ENCODE assay signal across 8 mouse cellular contexts in genomic region chr7:98177566-98177928, GRCm38 (mm10). TPM values are rescaled to one million over a fixed set of nuclear protein-coding genes. Genes with fewer than 3 reads are reported as not detected.
A peak's percentile ranks its signal among the peaks of the same experiment; 100 is the strongest.
DNase-seq lines count a peak whose midpoint lies in the region; ATAC-seq and TF ChIP-seq lines count a peak whose summit lies in the region.

No protein-coding gene starts in this region.

- H3K4me3 ChIP-seq in liver, adult 2 months (ENCODE audit: insufficient read depth, low read depth, low read length): peak overlapping the region; percentile 75
- peak overlapping the region; percentile 74 for H3K4me3 ChIP-seq in embryonic facial prominence, embryonic 14.5 days (ENCODE audit: low read depth, low read length)
- H3K4me3 ChIP-seq in intestine, embryonic 15.5 days (replicated peaks): peak overlapping the region; percentile 94
- peak overlapping the region; percentile 63 for H3K4me3 ChIP-seq in neural tube, embryonic 12.5 days

- no peaks in the 10 kb centered on the region for H3K36me3 ChIP-seq in liver, adult 2 months (ENCODE audit: control insufficient read depth, insufficient read depth, low read length)
- no peaks in the 10 kb centered on the region for H3K36me3 ChIP-seq in embryonic facial prominence, embryonic 14.5 days (ENCODE audit: control insufficient read depth, insufficient read depth, low read length)
- no peaks in the 10 kb centered on the region for H3K36me3 ChIP-seq in intestine, embryonic 15.5 days
- H3K36me3 ChIP-seq in neural tube, embryonic 12.5 days: no peaks in the 10 kb centered on the region

- H3K9me3 ChIP-seq in embryonic facial prominence, embryonic 14.5 days (ENCODE audit: control insufficient read depth, low read length): no peaks in the 10 kb centered on the region
- no peaks in the 10 kb centered on the region for H3K9me3 ChIP-seq in intestine, embryonic 15.5 days
- H3K9me3 ChIP-seq in neural tube, embryonic 12.5 days: no peaks in the 10 kb centered on the region

- no peaks in the 10 kb centered on the region for H3K79me2 ChIP-seq in liver, adult 2 months (ENCODE audit: control insufficient read depth, insufficient read depth, low read length)

- DNase-seq in liver, adult 2 months (ENCODE audit: extremely low read depth, low read depth, low spot score): no peak
- no peak for DNase-seq in liver
- DNase-seq in embryonic facial prominence, embryonic 14.5 days (ENCODE audit: low spot score): no peak
- no peak for DNase-seq in B cell, adult 2 months
- DNase-seq in adrenal gland, adult 18-20 months (ENCODE audit: low spot score in 2 of 2): no peak

- TF ChIP-seq CTCF in liver, adult 2 months (IDR thresholded peaks at IDR 0.05; ENCODE audit: low read depth, low read length): no peak

- no peak for TF ChIP-seq POLR2A in liver, adult 2 months (IDR thresholded peaks at IDR 0.05; ENCODE audit: extremely low read depth, insufficient read depth, low read length)

- H3K27me3 ChIP-seq in liver, adult 2 months (ENCODE audit: control insufficient read depth, insufficient read depth, low read length): no peaks in the 10 kb centered on the region
- no peaks in the 10 kb centered on the region for H3K27me3 ChIP-seq in embryonic facial prominence, embryonic 14.5 days (replicated peaks; ENCODE audit: control insufficient read depth, insufficient read depth, low read length)
- H3K27me3 ChIP-seq in intestine, embryonic 15.5 days (replicated peaks): no peaks in the 10 kb centered on the region
- no peaks in the 10 kb centered on the region for H3K27me3 ChIP-seq in neural tube, embryonic 12.5 days (replicated peaks)

- 8% methylated on average over 9 of the region's 9 CpGs for WGBS in liver, adult 2 months
- 9% methylated on average over 6 of the region's 9 CpGs for WGBS in embryonic facial prominence, embryonic 14.5 days
- WGBS in intestine, embryonic 15.5 days: 5% methylated on average over 9 of the region's 9 CpGs
- 8% methylated on average over 9 of the region's 9 CpGs for WGBS in neural tube, embryonic 12.5 days

- H3K27ac ChIP-seq in liver, adult 2 months (replicated peaks; ENCODE audit: insufficient read depth, low read depth, low read length): no peak overlapping the region
- H3K27ac ChIP-seq in embryonic facial prominence, embryonic 14.5 days (replicated peaks; ENCODE audit: low read depth, low read length): no peak overlapping the region
- H3K27ac ChIP-seq in intestine, embryonic 15.5 days: peak overlapping the region; percentile 68
- H3K27ac ChIP-seq in neural tube, embryonic 12.5 days: no peak overlapping the region

- peak overlapping the region; percentile 72 for H3K4me2 ChIP-seq in embryonic facial prominence, embryonic 14.5 days (ENCODE audit: low read depth, low read length)
- peak overlapping the region; percentile 87 for H3K4me2 ChIP-seq in intestine, embryonic 15.5 days (replicated peaks)
- peak overlapping the region; percentile 76 for H3K4me2 ChIP-seq in neural tube, embryonic 12.5 days (replicated peaks)

- ATAC-seq in embryonic facial prominence, embryonic 14.5 days (ENCODE audit: low read depth): no peak; the same call in 1 of the 2 replicates
- no peak for ATAC-seq in intestine, embryonic 15.5 days
- peak; percentile 68 for ATAC-seq in neural tube, embryonic 12.5 days (ENCODE audit: low FRiP score, low read depth)
- ATAC-seq in granulocyte monocyte progenitor cell, adult 5-6 weeks (replicated peaks; ENCODE audit: poor library complexity, severe bottlenecking): no peak

- peaks cover 12% of the 10 kb centered on the region for H3K4me1 ChIP-seq in liver, adult 2 months (ENCODE audit: control insufficient read depth, insufficient read depth, low read length)
- peaks cover 4% of the 10 kb centered on the region; the same call in 1 of the 2 replicates for H3K4me1 ChIP-seq in embryonic facial prominence, embryonic 14.5 days (ENCODE audit: control insufficient read depth, insufficient read depth, low read length)
- H3K4me1 ChIP-seq in intestine, embryonic 15.5 days (replicated peaks): peaks cover 25% of the 10 kb centered on the region
- peaks cover 24% of the 10 kb centered on the region for H3K4me1 ChIP-seq in neural tube, embryonic 12.5 days

- H3K9ac ChIP-seq in liver, adult 2 months (ENCODE audit: low read depth, low read length): peak overlapping the region; percentile 67
- peak overlapping the region; percentile 71 for H3K9ac ChIP-seq in embryonic facial prominence, embryonic 14.5 days (ENCODE audit: low read depth, low read length)
- H3K9ac ChIP-seq in intestine, embryonic 15.5 days: peak overlapping the region; percentile 71
- peak overlapping the region; percentile 57 for H3K9ac ChIP-seq in neural tube, embryonic 12.5 days

RNA-seq across cellular contexts. Expression of gene Capn5, which starts 0.5 kb away (rescaled TPM):
- 1.0 and 1.6 TPM in 2 replicates for total RNA-seq in liver, adult 2 months (2014; rRNA removed)
- 2.2 TPM in 2 replicates for polyA plus RNA-seq in liver, adult 2 months (2012; rRNA removed)
- 5.0 and 6.0 TPM in 2 replicates for polyA plus RNA-seq in embryonic facial prominence, embryonic 14.5 days (2014; fragmentation: Nextera tagmentation; extraction: Ambion mirVana)
- polyA plus RNA-seq in intestine, embryonic 15.5 days (2015; fragmentation: Nextera tagmentation; extraction: Ambion mirVana): 10.2 TPM in 2 replicates
- 13.9 and 16.0 TPM in 2 replicates for polyA plus RNA-seq in neural tube, embryonic 12.5 days (2016; fragmentation: Nextera tagmentation; extraction: Ambion mirVana)
- total RNA-seq in granulocyte monocyte progenitor cell, adult 5-6 weeks (2014; fragmentation: Nextera tagmentation): 3.2 and 5.2 TPM in 2 replicates
- 1.2 and 1.3 TPM in 2 replicates for total RNA-seq in granulocyte monocyte progenitor cell, adult 5-6 weeks (2017)
- total RNA-seq in adrenal gland, adult 18-20 months (2021): 1 to 10 TPM; 4.2 to 4.6 TPM

RNA-seq across cellular contexts. Expression of gene B3gnt6, which starts 21.7 kb away (rescaled TPM):
- not detected in 2 replicates for total RNA-seq in liver, adult 2 months (2014; rRNA removed)
- polyA plus RNA-seq in liver, adult 2 months (2012; rRNA removed): 0.04 and 0.12 TPM in 2 replicates
- polyA plus RNA-seq in embryonic facial prominence, embryonic 14.5 days (2014; fragmentation: Nextera tagmentation; extraction: Ambion mirVana): 0.07 and 0.08 TPM in 2 replicates
- 0.05 and 0.06 TPM in 2 replicates for polyA plus RNA-seq in intestine, embryonic 15.5 days (2015; fragmentation: Nextera tagmentation; extraction: Ambion mirVana)
- 0.08 and 0.18 TPM in 2 replicates for polyA plus RNA-seq in neural tube, embryonic 12.5 days (2016; fragmentation: Nextera tagmentation; extraction: Ambion mirVana)
- total RNA-seq in granulocyte monocyte progenitor cell, adult 5-6 weeks (2014; fragmentation: Nextera tagmentation): 0.58 TPM in 1 of 2 replicates, not detected in the other
- total RNA-seq in granulocyte monocyte progenitor cell, adult 5-6 weeks (2017): not detected in 2 replicates
- 1 to 10 TPM in 1 of 2 experiments, not detected in 1; 2.8 TPM for total RNA-seq in adrenal gland, adult 18-20 months (2021)

RNA-seq across cellular contexts. Expression of gene Omp, which starts 32.2 kb away (rescaled TPM):
- 0.07 and 0.18 TPM in 2 replicates for total RNA-seq in liver, adult 2 months (2014; rRNA removed)
- 0.12 and 0.22 TPM in 2 replicates for polyA plus RNA-seq in liver, adult 2 months (2012; rRNA removed)
- 2.7 and 4.8 TPM in 2 replicates for polyA plus RNA-seq in embryonic facial prominence, embryonic 14.5 days (2014; fragmentation: Nextera tagmentation; extraction: Ambion mirVana)
- 0.23 and 0.49 TPM in 2 replicates for polyA plus RNA-seq in intestine, embryonic 15.5 days (2015; fragmentation: Nextera tagmentation; extraction: Ambion mirVana)
- polyA plus RNA-seq in neural tube, embryonic 12.5 days (2016; fragmentation: Nextera tagmentation; extraction: Ambion mirVana): 0.45 and 0.68 TPM in 2 replicates
- total RNA-seq in granulocyte monocyte progenitor cell, adult 5-6 weeks (2014; fragmentation: Nextera tagmentation): 0.32 and 0.64 TPM in 2 replicates
- total RNA-seq in granulocyte monocyte progenitor cell, adult 5-6 weeks (2017): 0.31 TPM in 1 of 2 replicates, not detected in the other
- total RNA-seq in adrenal gland, adult 18-20 months (2021): 1 to 10 TPM in 1 of 2 experiments, not detected in 1; 4.4 TPM

RNA-seq across cellular contexts. Expression of gene Myo7a, which starts 58.2 kb away (rescaled TPM):
- total RNA-seq in liver, adult 2 months (2014; rRNA removed): 7.0 and 11.5 TPM in 2 replicates
- 8.2 and 11.0 TPM in 2 replicates for polyA plus RNA-seq in liver, adult 2 months (2012; rRNA removed)
- polyA plus RNA-seq in embryonic facial prominence, embryonic 14.5 days (2014; fragmentation: Nextera tagmentation; extraction: Ambion mirVana): 9.2 and 10.1 TPM in 2 replicates
- polyA plus RNA-seq in intestine, embryonic 15.5 days (2015; fragmentation: Nextera tagmentation; extraction: Ambion mirVana): 21.5 and 25.7 TPM in 2 replicates
- polyA plus RNA-seq in neural tube, embryonic 12.5 days (2016; fragmentation: Nextera tagmentation; extraction: Ambion mirVana): 15.1 and 15.8 TPM in 2 replicates
- total RNA-seq in granulocyte monocyte progenitor cell, adult 5-6 weeks (2014; fragmentation: Nextera tagmentation): 34.8 and 43.7 TPM in 2 replicates
- 22.0 and 26.2 TPM in 2 replicates for total RNA-seq in granulocyte monocyte progenitor cell, adult 5-6 weeks (2017)
- 100 to 1,000 TPM; 117 to 127 TPM for total RNA-seq in adrenal gland, adult 18-20 months (2021)
